Mouse (Mus musculus) CD4-positive helper T cell, adult 2 months (primary cell): ENCODE measurements around the gene Cd22.
"Not testable (repeated sequence)": the region's sequence is repeated elsewhere in the genome, so short reads cannot be mapped to it uniquely, and the experiment has no call there.

Source experiments
- DNase-seq: peaks from one replicate; pipeline ENCODE4 v3.0.0-alpha.2; 2012; ENCODE audit warnings: low read depth, missing footprints, low spot score

Cd22 gene

GRCm38 (mm10) chr7:30880176-30880575 lies at the start of gene Cd22:
Gene Cd22 (minus strand): TSS chr7:30880342.
- peak; percentile 46 for DNase-seq

GRCm38 (mm10) chr7:30924581-30924980 lies 44.4 kb upstream of the Cd22 start, which contains the start of gene Hamp2:
Gene Hamp2 (minus strand): TSS chr7:30924681.
- not testable (repeated sequence) for DNase-seq

DNA sequence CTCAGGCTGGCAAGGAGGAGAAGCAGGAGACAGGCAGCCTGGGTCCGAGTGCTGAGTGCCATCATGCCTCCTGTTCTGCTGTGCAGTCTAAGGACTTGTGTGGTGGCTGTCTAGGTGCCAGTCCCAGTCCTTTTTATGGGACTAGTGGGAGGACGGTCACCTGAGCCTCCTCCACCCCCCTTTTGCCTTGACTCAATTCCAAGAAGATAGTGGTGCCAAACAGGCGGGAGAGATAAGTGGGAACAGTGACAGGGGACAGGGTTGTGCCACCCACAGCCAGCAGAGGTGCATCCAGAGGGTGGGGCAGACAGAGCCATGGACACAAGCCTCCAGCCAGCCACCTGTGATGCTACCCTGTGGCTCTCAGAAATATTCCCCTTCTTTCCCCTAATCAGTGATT lies 43.9 kb upstream of the Cd22 start:
- no peak for DNase-seq

GRCm38 (mm10) chr7:30922490-30922889 lies 42.3 kb upstream of the Cd22 start:
- DNase-seq = not testable (repeated sequence)

DNA sequence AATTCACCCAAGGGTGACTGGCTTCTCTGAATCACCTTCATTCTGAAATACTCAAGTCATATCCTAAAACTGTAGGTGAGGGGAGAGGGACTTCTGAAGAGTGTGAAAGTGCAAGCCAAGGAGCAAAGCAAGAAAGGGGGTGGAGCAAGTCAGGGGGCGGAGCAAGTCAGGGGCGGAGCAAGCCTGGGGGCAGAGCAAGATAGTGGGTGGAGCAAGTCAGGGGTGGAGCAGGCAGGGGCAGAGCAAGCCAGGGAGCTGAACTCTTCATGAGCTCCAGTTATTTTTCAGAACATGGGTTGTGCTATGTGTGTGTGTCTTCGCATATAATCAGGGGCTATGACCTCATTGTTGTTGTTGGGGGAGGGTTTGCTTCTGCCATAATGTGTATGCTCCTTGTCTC lies 40.1 kb upstream of the Cd22 start:
- peak; percentile 32 for DNase-seq

GRCm38 (mm10) chr7:30917219-30917618 lies 37.1 kb upstream of the Cd22 start:
- no peak for DNase-seq

DNA sequence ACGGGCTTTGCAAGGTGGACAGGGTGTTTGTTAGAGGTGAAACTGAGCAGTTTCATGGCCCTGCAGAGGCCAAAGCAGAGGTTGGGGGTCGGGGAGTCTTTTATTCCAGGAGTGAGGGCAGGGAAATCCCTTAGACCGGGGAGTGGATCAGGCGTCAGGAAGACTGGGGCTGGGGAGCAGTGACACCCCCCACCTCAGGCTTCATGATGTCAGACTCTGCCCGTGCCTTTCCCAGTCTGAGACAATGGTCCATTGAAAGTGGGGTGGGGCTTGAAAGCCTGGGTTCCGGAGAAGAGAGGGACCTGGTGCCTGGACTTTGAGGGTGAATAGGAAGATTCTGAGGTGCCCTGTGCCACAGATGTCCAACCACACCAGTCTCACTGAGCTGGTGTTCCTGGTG lies 36.6 kb upstream of the Cd22 start:
- no peak for DNase-seq

DNA sequence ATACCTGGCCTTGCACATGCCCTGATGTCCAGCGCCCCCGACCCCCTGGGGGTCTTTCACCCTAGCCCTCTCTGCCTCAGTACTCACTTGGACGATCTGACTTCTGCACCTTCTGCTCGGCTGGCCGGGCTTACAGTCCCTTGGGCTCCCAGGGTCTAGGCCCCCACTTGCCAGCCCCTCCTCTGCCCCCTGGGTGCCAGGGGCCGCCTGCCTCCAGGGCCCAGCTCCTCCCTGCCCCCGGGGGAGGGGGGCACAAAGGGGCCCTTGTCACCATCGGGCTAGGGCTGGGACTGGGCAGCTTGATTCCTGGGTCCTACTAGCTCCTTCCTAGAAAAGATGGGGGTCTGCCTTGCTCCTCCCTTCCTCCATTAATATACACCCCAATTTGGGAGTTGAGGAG lies 34.6 kb upstream of the Cd22 start, which contains the start of gene Mag:
Gene Mag, minus strand, starts transcription at position 142 of the 400 bp plus-strand sequence.
- DNase-seq = no peak

DNA sequence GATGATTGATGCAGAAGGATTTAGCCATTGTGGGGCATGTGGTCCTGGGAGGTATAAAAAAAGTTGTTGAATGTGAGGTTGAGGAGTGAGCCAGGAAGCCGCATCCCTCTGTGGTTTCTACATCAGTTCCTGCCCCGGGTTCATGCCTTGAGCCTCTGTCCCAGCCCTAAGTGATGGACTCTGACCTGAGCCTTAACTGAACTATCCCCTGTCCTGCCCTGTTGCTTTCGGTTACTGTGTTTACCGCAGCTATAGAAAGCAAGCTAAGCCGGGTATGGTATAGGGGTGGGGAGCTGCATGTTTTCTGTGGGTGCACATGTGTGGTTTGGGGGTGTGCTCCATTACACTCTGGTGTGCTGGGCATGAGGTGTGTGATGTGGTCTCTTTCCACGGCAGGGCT lies 29.6 kb upstream of the Cd22 start:
- peak; percentile 26 for DNase-seq

DNA sequence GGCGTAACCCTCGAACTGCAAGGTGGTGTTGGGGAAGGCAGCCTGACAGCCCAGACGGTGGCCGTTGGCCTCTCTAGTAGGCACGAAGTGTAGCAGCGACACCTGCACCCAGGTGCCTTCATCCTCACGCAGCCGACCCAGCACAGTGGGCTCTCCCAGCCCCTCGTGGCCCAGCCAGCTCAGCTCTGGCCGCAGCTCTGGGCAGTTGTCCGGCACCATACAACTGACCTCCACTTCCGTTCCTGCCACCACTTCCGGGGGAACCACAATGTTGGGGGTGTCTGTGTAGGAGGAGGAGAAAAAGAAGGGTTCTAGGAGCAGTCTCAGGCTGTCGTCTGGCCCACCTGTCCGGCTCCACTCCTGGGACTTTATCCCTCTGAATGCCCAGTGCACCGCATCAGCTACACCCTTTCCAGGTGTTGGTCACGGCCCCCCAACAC lies 28.9 kb upstream of the Cd22 start:
- DNase-seq = no peak

- no peak for DNase-seq
These were observed 28.3 kb upstream of the Cd22 start for GRCm38 (mm10) chr7:30908277-30908991.

- peak; percentile 25 for DNase-seq
These were observed 23.9 kb upstream of the Cd22 start for GRCm38 (mm10) chr7:30904042-30904441.

DNA sequence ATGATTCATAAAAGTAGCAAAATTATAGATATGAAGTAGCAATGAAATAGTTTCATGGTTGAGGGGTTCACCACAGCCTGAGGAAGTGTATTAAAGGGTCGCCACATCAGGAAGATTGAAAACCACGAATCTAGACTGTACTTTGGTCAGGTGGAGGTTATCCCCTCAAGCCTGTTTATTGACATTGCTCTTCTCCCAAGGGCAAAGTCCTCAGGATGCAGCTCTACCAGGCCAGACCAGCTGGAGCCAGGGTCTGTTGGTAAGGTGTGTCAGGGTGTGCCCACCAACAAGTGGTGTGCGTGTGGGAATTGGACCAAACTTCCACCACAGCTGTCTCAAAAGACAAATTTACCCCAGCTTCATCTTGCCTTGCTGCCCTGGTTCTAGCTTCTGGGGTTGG lies 15.1 kb upstream of the Cd22 start:
- DNase-seq = no peak

GRCm38 (mm10) chr7:30892515-30892914 lies 12.4 kb upstream of the Cd22 start:
- DNase-seq = no peak

- DNase-seq = no peak
These were observed 11.6 kb upstream of the Cd22 start for GRCm38 (mm10) chr7:30891746-30892145.

DNA sequence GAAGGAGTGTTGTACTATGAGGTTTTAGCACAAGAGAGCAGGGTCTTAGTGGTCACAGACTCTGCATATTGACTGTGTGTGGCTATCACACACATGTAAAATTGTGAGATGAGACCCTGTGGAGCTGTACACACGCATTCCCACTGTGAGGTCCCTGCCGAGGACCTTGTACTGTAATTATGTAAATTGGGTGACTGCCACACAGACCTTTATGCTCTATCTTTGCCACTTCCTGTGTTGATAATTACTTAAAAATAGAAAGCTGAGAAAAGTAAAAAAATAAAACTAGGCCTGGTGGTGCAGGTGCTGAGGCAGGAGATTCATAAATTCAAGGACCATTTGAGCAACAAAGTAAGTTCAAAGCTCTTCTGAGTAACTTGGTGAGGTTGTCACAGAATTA lies 10.5 kb upstream of the Cd22 start:
- no peak for DNase-seq

DNA sequence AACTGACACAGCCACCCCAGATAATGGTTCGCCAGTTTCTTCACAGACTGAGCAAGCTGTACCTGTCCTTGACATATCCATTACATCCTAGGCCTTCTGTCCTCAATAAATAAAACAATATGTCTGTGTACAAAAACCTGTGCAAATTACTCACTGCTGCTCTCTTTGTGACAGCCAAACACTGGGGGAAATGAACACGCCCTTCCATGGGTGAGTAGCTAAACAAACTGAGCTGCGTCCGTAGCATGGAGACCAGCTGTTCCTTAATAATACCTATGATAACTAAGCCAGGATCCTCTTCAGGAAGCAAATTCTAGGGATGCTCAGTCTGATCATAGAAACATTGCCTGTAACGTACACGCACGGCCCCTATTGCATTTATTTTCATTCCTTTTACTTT lies 8.6 kb upstream of the Cd22 start:
- DNase-seq = no peak

DNA sequence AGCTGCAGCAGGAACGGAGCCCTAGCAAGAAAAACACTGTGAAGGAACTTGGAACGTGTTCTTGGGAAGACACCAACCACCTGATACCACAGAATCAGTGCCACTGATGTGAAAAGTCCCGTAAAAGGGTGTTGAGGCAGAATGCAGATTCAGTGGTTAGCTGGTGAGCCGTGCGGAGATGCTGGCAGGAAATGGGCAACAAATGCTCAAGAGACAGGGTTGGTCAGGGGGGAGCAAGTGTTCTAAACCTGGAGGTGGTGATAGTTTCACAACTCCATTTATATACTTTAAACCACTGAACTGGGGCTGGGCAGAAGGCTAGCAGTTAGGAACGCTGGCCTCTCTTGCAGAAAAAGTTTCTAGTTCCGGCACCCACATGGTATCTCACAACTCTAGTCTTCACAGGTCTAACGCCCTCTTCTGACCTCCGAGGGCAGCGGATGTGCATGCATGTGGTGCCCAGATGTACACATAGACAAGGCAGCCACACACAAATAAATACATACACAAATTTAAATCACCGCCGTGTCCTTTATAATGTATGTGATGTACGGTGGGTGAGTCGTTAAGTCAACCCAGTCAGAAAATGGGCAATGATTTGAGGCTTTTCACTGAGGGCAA lies 7.5 kb upstream of the Cd22 start:
- DNase-seq = peak; percentile 71

DNA sequence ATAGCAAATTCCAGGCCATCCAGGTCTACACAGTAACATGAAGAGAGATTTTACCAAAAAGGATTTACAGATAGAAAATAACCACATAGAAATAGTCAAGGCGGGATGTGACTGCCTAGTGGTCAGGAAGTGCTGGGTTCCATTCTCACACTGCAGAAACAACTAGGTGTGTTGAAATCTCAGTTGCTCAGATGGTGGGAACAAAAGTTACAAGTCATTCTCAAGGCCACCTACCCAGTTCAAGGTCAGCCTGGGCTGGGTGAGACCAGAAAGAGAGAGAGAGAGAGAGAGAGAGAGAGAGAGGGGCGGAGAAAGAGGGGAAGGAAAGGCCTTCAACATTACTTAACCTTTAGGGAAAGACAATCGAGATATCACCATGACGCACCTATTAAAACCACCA lies 6.7 kb upstream of the Cd22 start:
- DNase-seq = no peak

DNA sequence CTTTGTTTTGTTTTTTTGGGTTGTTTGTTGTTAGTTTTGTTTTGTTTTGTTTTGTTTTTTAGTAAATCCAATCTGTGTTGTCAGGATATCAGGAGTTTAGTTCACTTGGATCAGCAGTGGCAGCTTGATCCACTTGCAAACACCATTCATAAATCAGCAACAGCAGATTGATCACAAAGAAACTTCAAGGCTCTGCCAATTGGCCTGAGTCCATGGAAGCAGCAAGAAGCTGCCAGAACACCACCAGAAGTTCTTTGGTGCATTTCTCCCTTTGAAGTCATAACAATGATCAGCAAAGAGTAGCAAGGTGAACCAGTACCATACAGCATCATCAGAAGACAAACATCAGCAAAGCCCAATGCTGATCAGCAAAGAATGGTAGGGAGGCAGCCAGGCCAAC lies 3.9 kb upstream of the Cd22 start:
- no peak for DNase-seq

- DNase-seq = no peak
These were observed 1.2 kb upstream of the Cd22 start for GRCm38 (mm10) chr7:30881367-30881766.

GRCm38 (mm10) chr7:30878950-30879349 lies 1.2 kb downstream of the Cd22 start:
- no peak for DNase-seq

DNA sequence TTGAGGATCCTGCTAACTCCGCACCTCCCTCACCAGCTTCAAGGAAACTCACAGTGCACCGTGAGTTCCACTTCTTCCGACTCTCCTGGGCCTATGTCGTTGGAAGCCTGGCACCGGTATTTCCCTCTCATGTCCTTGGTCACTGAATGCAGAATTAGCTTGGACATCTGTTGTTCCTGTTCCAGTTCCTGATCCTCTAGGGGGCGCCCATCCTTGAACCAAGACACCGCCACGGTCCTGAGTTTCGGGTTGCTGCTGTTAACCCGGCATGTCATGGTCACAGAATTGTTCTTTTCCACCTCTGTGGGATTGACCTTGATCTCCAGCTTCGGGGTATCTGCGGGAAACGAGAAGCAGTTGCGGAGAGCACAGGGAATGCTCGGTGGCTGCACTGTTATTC lies 7.1 kb downstream of the Cd22 start:
- peak; percentile 61 for DNase-seq
